Mouse (Mus musculus): ENCODE measurements around the gene Ran. TPM values are rescaled to one million over a fixed set of nuclear protein-coding genes. Genes with fewer than 3 reads are reported as not detected.
"Not testable (repeated sequence)": the region's sequence is repeated elsewhere in the genome, so short reads cannot be mapped to it uniquely, and the experiment has no call there.

Ran gene
- polyA plus RNA-seq (2014; fragmentation: Nextera tagmentation; extraction: Ambion mirVana), result 499 and 500 TPM in 2 replicates

DNA sequence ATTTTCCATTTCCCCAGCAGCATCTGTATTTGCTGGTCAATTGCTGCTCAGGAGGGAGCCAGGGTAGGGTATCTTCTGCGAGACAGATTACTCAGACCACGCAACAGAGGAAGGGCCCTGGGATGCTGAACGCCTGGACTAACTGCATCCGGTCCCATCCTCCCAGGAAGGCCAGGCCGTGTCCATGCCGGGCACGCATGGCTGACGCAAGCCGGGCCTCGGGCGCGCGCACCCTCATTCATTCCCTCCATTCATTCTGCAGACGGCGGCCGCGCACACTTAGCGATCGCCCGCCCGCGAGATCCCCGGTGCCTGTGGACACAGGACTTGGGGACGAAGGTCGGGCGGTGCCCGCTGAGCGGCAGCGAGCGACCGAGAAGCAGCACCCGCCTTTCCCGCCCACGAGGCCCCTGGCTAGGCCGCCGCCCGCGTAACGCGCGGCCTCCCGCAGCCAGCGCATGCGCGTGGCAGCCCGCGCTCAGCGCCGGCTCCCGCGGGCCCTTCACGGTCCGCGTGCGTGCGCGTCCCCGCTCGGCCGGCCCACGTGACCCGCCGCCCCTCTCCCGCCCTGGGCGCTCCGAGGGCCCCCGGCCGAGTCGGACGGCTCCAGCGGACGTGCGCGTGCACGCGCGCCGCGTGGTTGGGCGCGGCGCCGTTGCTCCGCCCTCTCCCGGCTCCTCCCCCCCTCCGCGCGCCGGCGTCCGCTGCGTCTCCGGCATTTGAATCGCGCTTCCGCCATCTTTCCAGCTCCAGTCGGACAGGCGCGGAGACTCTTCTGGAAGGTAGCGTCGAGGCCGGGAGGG, at the start of gene Ran:
Gene Ran (plus strand): TSS at position 573 of the 803 bp plus-strand sequence.
- under 1% methylated on average over 59 of the region's 102 CpGs for WGBS (ENCODE audit: insufficient replicate concordance)
- H3K27ac ChIP-seq (ENCODE audit: low read depth, low read length), result peak within 1 kb of the TSS; percentile 99
- H3K4me2 ChIP-seq, result peak within 1 kb of the TSS; percentile 86
- peak; percentile 94 for ATAC-seq (replicated peaks; ENCODE audit: insufficient number of reproducible peaks, low FRiP score, low TSS enrichment)
- peak within 1 kb of the TSS; percentile 98 for H3K9ac ChIP-seq (ENCODE audit: low read depth, low read length)
- peaks cover 8% of the 10 kb centered on the region; the same call in 1 of the 2 replicates for H3K4me1 ChIP-seq (ENCODE audit: control insufficient read depth, insufficient read depth, low read length)
- peak within 1 kb of the TSS; percentile 86 for H3K4me3 ChIP-seq (ENCODE audit: low read depth, low read length)
- H3K36me3 ChIP-seq (ENCODE audit: control insufficient read depth, insufficient read depth, low read length), result peaks cover 2% of the 10 kb centered on the region
- no peaks in the 10 kb centered on the region for H3K27me3 ChIP-seq (ENCODE audit: control insufficient read depth, insufficient read depth, low read length)
- H3K9me3 ChIP-seq (replicated peaks; ENCODE audit: control insufficient read depth, low read length), result no peaks in the 10 kb centered on the region

DNA sequence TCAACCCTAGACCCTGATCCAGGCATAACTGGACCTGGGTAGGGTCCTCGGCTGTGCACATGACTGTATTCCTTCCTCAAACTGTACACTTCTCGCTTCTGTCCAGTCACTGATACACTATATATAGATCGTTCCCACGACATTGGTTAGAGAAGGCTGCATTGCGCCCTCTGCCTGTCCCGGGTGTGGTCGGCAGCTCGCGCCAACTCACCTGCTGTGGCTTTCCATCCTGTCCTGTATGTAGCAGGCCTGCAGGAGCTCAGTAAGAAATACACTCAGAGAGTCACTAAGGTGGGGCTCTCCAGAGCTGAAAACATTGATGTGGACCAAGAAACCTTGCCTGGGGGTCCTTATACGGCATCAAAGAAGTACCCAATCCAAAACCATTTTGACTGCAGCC, 49.0 kb upstream of the Ran start:
- no peak; the same call in 1 of the 2 replicates for ATAC-seq (replicated peaks; ENCODE audit: insufficient number of reproducible peaks, low FRiP score, low TSS enrichment)
- H3K4me2 ChIP-seq, result no peak overlapping the region
- WGBS (ENCODE audit: insufficient replicate concordance), result 57% methylated on average over 10 of the region's 10 CpGs
- no peak overlapping the region for H3K4me3 ChIP-seq (ENCODE audit: low read depth, low read length)
- no peaks in the 10 kb centered on the region for H3K27me3 ChIP-seq (ENCODE audit: control insufficient read depth, insufficient read depth, low read length)
- H3K9ac ChIP-seq (ENCODE audit: low read depth, low read length), result no peak overlapping the region
- H3K4me1 ChIP-seq (ENCODE audit: control insufficient read depth, insufficient read depth, low read length), result no peaks in the 10 kb centered on the region
- no peaks in the 10 kb centered on the region for H3K36me3 ChIP-seq (ENCODE audit: control insufficient read depth, insufficient read depth, low read length)
- H3K9me3 ChIP-seq (replicated peaks; ENCODE audit: control insufficient read depth, low read length), result no peaks in the 10 kb centered on the region
- no peak overlapping the region for H3K27ac ChIP-seq (ENCODE audit: low read depth, low read length)

DNA sequence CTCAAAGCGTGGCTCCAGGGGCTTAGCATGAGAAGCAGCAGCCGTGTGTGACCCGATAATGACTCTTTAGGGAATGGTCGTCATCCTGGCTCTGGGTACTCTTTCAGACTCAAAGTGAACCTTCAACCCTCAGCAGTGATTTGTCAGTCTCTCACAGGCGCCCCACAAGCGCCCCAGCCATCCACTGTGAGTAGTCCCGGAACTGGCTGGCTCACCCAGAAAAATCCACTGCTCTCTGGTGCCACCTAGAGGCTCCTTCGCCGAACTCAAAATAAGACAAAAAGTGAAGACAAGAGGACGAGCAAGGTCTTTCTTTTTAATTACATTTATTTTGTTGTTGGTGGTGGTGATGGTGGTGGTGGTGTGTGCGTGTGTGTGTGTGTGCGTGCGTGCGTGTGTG, 48.6 kb upstream of the Ran start:
- no peaks in the 10 kb centered on the region for H3K9me3 ChIP-seq (replicated peaks; ENCODE audit: control insufficient read depth, low read length)
- no peaks in the 10 kb centered on the region for H3K4me1 ChIP-seq (ENCODE audit: control insufficient read depth, insufficient read depth, low read length)
- H3K9ac ChIP-seq (ENCODE audit: low read depth, low read length), result no peak overlapping the region
- H3K27me3 ChIP-seq (ENCODE audit: control insufficient read depth, insufficient read depth, low read length), result no peaks in the 10 kb centered on the region
- H3K4me2 ChIP-seq, result no peak overlapping the region
- H3K4me3 ChIP-seq (ENCODE audit: low read depth, low read length), result no peak overlapping the region
- H3K27ac ChIP-seq (ENCODE audit: low read depth, low read length), result no peak overlapping the region
- ATAC-seq (replicated peaks; ENCODE audit: insufficient number of reproducible peaks, low FRiP score, low TSS enrichment), result no peak
- 20% methylated on average over 14 of the region's 14 CpGs for WGBS (ENCODE audit: insufficient replicate concordance)
- H3K36me3 ChIP-seq (ENCODE audit: control insufficient read depth, insufficient read depth, low read length), result no peaks in the 10 kb centered on the region

DNA sequence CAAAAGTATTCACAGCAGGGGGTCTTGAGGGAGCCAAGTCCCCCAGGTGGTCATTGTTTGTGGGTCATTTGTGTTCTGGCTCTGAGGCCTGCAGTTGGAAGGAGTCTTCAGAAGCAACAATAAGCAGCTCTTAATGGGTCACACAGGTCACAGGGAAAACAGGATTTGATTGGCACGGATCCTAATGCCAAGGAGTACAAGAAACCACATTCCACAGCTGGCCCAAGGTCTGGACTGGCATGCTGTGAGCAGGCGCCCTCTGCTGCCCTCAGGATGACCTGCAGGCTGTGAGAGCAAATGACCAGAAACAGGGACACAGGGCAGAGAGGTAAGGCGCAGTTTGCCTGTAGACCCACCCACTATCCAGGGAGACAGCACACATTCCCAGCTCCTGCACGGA, 43.6 kb upstream of the Ran start:
- Histone ChIP-seq H3K27ac (ENCODE audit: low read depth, low read length) (no peak overlapping the region), H3K4me1 (ENCODE audit: control insufficient read depth, insufficient read depth, low read length) (no peaks in the 10 kb centered on the region), H3K36me3 (ENCODE audit: control insufficient read depth, insufficient read depth, low read length) (no peaks in the 10 kb centered on the region), H3K9me3 (replicated peaks; ENCODE audit: control insufficient read depth, low read length) (no peaks in the 10 kb centered on the region), H3K9ac (ENCODE audit: low read depth, low read length) (no peak overlapping the region), H3K4me2 (no peak overlapping the region), H3K4me3 (ENCODE audit: low read depth, low read length) (no peak overlapping the region), H3K27me3 (ENCODE audit: control insufficient read depth, insufficient read depth, low read length) (no peaks in the 10 kb centered on the region)
- no peak for ATAC-seq (replicated peaks; ENCODE audit: insufficient number of reproducible peaks, low FRiP score, low TSS enrichment)
- 39% methylated on average over 4 of the region's 4 CpGs for WGBS (ENCODE audit: insufficient replicate concordance)

DNA sequence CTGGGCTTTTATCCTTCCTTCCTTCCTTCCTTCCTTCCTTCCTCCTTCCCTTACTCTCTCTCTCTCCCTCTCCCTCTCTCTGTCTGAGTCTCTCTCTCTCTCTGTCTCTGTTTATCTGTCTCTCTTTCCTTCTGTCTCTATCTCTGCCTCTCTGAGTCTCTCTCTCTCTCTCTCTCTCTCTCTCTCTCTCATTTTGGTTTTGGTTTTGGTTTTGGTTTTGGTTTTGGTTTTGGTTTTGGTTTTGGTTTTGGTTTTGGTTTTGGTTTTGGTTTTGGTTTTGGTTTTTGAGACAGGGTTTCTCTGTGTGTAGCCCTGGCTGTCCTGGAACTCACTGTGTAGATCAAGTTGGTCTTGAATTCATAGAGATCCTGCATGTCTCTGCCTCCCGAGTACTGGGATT, 42.4 kb upstream of the Ran start:
- WGBS (ENCODE audit: insufficient replicate concordance), result 93% methylated on average over 1 of the region's 1 CpGs
- not testable (repeated sequence) for H3K27me3 ChIP-seq (ENCODE audit: control insufficient read depth, insufficient read depth, low read length); ATAC-seq (replicated peaks; ENCODE audit: insufficient number of reproducible peaks, low FRiP score, low TSS enrichment); H3K4me1 ChIP-seq (ENCODE audit: control insufficient read depth, insufficient read depth, low read length); H3K9ac ChIP-seq (ENCODE audit: low read depth, low read length); H3K36me3 ChIP-seq (ENCODE audit: control insufficient read depth, insufficient read depth, low read length); H3K4me2 ChIP-seq; H3K4me3 ChIP-seq (ENCODE audit: low read depth, low read length); H3K9me3 ChIP-seq (replicated peaks; ENCODE audit: control insufficient read depth, low read length); H3K27ac ChIP-seq (ENCODE audit: low read depth, low read length)

DNA sequence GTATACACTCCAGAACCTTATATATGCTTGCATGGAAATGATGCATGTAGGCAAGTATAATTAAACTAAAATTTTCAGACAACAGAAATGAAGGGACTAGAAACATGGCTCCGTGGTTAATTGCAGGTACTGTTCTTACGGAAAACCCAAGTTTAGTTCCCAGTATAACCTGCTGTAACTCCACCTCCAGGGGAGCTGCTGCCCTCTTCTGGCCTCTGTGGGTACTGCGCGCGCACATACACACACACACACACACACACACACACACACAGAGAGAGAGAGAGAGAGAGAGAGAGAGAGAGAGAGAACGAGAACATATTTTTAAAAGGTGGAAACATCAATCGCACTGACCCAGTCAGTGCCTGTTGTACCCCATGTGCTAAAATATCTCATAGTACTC, 40.9 kb upstream of the Ran start:
- no peak overlapping the region for H3K27ac ChIP-seq (ENCODE audit: low read depth, low read length)
- no peaks in the 10 kb centered on the region for H3K9me3 ChIP-seq (replicated peaks; ENCODE audit: control insufficient read depth, low read length)
- no peak overlapping the region for H3K9ac ChIP-seq (ENCODE audit: low read depth, low read length)
- 97% methylated on average over 7 of the region's 7 CpGs for WGBS (ENCODE audit: insufficient replicate concordance)
- H3K4me1 ChIP-seq (ENCODE audit: control insufficient read depth, insufficient read depth, low read length), result no peaks in the 10 kb centered on the region
- no peak overlapping the region for H3K4me2 ChIP-seq
- H3K4me3 ChIP-seq (ENCODE audit: low read depth, low read length), result no peak overlapping the region
- no peaks in the 10 kb centered on the region for H3K36me3 ChIP-seq (ENCODE audit: control insufficient read depth, insufficient read depth, low read length)
- no peaks in the 10 kb centered on the region for H3K27me3 ChIP-seq (ENCODE audit: control insufficient read depth, insufficient read depth, low read length)
- ATAC-seq (replicated peaks; ENCODE audit: insufficient number of reproducible peaks, low FRiP score, low TSS enrichment), result no peak

DNA sequence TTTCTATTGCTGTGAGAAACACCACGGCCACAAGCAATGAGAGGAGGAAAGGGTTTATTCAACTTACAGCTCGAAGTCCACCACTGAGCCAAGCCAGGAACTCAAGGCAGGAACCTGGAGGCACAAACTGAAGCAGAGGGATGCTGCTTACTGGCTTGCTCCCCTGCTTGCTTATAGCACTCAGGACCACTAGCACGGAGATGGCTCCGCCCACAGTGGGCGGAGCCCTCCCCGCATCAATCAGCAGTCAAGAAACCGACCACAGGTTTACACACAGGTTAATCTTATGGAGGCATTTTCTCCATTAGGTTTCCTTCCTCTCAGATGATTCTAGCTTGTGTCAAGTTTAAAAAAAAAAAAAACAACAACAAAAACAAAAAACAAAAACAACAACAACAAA, 39.0 kb upstream of the Ran start:
- H3K27me3 ChIP-seq (ENCODE audit: control insufficient read depth, insufficient read depth, low read length), result no peaks in the 10 kb centered on the region
- no peak overlapping the region for H3K9ac ChIP-seq (ENCODE audit: low read depth, low read length)
- ATAC-seq (replicated peaks; ENCODE audit: insufficient number of reproducible peaks, low FRiP score, low TSS enrichment), result no peak
- H3K4me3 ChIP-seq (ENCODE audit: low read depth, low read length), result no peak overlapping the region
- H3K36me3 ChIP-seq (ENCODE audit: control insufficient read depth, insufficient read depth, low read length), result peaks cover 6% of the 10 kb centered on the region
- H3K4me1 ChIP-seq (ENCODE audit: control insufficient read depth, insufficient read depth, low read length), result no peaks in the 10 kb centered on the region
- H3K9me3 ChIP-seq (replicated peaks; ENCODE audit: control insufficient read depth, low read length), result no peaks in the 10 kb centered on the region
- WGBS (ENCODE audit: insufficient replicate concordance), result 58% methylated on average over 7 of the region's 7 CpGs
- H3K27ac ChIP-seq (ENCODE audit: low read depth, low read length), result no peak overlapping the region
- H3K4me2 ChIP-seq, result no peak overlapping the region

DNA sequence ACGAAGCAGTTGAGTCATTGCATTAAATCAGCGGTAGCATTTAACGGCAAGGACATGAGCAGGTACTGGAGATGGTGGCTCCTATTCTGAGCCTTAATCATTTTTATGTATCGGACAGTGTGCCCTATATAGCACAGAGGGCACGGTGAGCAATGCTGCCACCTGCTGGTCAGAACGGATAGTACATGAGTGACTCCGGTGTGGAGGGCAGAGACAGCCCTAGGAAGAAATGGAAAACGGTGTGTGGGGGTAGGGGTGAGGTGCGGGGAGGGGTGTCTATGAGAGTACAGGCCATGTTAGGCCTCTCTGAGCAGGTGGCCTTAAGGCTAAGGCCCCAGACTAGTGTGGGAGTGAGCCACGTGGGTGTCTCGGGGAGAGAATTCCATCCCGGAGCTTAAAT, 38.3 kb upstream of the Ran start:
- ATAC-seq (replicated peaks; ENCODE audit: insufficient number of reproducible peaks, low FRiP score, low TSS enrichment), result peak; percentile 60; the same call in 1 of the 2 replicates

DNA sequence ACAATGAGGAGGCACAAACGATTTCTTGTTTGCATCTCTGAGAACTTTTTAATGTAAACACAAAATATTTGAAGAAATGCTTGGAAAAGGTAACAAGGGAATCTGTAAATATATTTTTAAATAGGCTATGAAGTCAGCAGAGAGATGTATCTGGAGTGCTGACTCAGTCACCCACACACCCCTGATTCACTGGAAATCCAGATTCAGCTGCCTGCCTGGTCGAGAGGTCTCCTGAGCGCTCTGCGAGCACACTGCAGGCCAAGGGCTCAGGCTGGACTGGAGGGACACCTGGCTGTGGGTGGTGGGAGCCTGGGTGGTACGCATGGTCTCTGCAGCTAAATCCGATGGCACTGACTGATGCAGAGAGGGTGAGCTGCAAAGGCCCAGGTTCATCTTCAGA, 35.3 kb upstream of the Ran start:
- Histone ChIP-seq H3K9me3 (replicated peaks; ENCODE audit: control insufficient read depth, low read length) (no peaks in the 10 kb centered on the region), H3K4me1 (ENCODE audit: control insufficient read depth, insufficient read depth, low read length) (no peaks in the 10 kb centered on the region), H3K27ac (ENCODE audit: low read depth, low read length) (no peak overlapping the region), H3K4me3 (ENCODE audit: low read depth, low read length) (no peak overlapping the region), H3K9ac (ENCODE audit: low read depth, low read length) (no peak overlapping the region), H3K4me2 (no peak overlapping the region), H3K27me3 (ENCODE audit: control insufficient read depth, insufficient read depth, low read length) (no peaks in the 10 kb centered on the region), H3K36me3 (ENCODE audit: control insufficient read depth, insufficient read depth, low read length) (peaks cover 6% of the 10 kb centered on the region)
- no peak for ATAC-seq (replicated peaks; ENCODE audit: insufficient number of reproducible peaks, low FRiP score, low TSS enrichment)
- 83% methylated on average over 6 of the region's 6 CpGs for whole genome bisulfite sequencing (ENCODE audit: insufficient replicate concordance)

More for the DNA sequence above, 38.3 kb upstream of the Ran start:
- Histone ChIP-seq H3K4me2 (no peak overlapping the region), H3K4me1 (ENCODE audit: control insufficient read depth, insufficient read depth, low read length) (no peaks in the 10 kb centered on the region), H3K27me3 (ENCODE audit: control insufficient read depth, insufficient read depth, low read length) (no peaks in the 10 kb centered on the region), H3K36me3 (ENCODE audit: control insufficient read depth, insufficient read depth, low read length) (peaks cover 6% of the 10 kb centered on the region), H3K9me3 (replicated peaks; ENCODE audit: control insufficient read depth, low read length) (no peaks in the 10 kb centered on the region), H3K9ac (ENCODE audit: low read depth, low read length) (no peak overlapping the region), H3K27ac (ENCODE audit: low read depth, low read length) (no peak overlapping the region), H3K4me3 (ENCODE audit: low read depth, low read length) (no peak overlapping the region)
- 25% methylated on average over 12 of the region's 12 CpGs for WGBS (ENCODE audit: insufficient replicate concordance)
